Mouse (Mus musculus): ENCODE results near the gene Magi1.

GRCm38 (mm10) chr6:94053920-94054319 lies 229.8 kb downstream of the Magi1 start:
- TF ChIP-seq CTCF (IDR thresholded peaks at IDR 0.05; ENCODE audit: control insufficient read depth, insufficient read depth, low read length) (0 out of 2 replicates have a peak, but pooled peaks have one; percentile 31), POLR2A (IDR thresholded peaks at IDR 0.05; ENCODE audit: borderline replicate concordance, control insufficient read depth, low read depth, low read length) (no peak)

Measured in bone marrow, adult 2 months (tissue).